Mouse (Mus musculus): Measurements from ENCODE around the gene Trpv2. TPM values are rescaled to one million over a fixed set of nuclear protein-coding genes. Genes with fewer than 3 reads are reported as not detected.

The Trpv2 gene
- total RNA-seq, 1 experiment from 2014 or later: 3.8 TPM

DNA sequence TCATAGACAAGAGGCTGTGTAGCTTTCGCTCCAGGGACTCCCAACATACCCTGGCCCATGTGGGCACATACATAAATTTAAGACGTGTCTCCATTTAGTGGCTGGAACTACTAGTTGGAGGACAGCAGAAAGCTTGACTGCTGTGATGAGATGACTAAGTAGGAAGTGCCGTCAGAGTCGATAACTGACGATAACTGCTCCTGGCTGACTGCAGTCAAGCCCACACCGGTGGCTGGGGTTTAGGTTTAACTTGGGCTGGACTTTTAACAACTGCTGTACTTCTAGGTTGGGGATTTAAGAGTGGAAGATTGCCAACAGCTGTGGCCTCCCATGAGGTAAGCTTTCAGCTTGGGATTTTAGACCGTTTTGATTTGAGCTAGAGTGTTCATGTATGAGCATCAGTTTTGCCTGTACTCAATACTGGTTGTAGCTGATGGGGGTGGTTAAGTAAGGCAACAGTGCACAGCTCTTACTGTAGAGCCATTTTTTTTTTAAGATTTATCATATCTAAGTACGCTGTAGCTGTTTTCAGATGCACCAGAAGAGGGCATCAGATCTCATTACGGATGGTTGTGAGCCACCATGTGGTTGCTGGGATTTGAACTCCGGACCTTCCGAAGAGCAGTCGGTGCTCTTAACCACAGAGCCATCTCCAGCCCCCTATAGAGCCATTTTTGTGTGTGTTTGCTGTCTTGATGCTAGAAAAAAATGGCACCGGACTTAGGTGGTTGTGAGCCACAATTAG is 29.2 kb downstream of the Trpv2 start:
- DNase-seq: peak; percentile 42

DNA sequence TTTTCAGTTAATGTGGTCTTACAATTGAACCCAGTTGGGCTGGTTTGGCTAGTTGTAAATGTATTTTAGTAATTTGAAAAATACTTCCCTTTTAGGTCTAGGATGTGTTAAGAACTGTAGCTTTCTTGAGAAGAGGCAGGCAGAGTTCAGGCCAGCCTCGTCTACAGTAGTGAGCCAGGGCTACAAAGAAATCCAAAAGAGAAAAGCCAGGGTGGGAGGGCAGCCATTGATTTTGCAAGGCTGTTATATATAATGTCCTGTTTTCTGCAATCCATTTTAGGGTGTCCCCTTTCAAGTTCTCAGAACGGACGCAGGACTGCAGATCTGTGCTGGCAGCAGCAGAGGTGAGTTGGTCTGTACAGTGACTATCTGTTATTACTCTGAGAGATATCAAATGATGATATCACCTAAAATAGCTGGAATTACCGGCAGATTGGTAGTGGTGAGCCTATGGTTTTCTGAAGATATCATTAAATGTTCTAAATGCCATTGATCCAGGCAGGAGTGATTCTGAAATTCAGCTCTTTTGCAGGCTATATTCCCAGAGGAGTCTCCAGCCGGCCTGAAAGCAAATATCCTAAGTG is 29.9 kb downstream of the Trpv2 start:
- DNase-seq: no peak

DNA sequence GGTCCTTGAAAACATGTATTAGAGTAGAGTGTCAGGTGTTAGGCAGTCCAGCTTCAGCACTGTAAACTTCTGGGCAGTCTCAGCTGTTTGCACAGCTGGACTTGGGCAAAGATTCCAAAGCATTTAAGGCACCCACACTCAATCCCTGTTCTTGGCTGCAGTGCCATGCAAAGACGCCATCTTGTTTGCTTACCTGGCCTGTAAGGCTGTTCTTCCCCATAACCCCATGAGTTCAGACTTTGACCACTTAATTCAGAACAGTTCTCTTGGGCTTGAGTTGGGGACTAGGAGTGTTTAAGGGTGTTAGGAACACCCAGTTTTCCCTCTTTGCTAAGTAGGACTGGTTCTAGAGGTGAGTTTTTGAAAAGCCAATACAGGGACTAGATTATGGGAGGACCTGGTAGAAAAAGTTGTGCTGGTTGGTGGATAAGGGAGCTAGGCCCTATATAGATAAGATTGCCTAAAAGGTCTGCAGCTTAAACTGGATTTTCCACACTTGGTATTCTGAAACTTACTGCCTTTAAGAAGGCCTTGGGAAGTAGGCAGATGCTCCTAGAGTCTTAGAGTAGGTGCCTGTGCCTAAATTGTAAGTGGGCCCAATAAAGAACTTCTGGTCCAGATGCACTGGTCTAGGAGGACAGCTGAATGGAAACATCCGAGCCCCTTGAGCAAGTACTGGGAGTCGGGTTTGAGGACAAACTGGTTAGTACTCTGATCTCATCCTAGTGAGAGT is 30.8 kb downstream of the Trpv2 start:
- no peak for DNase-seq

DNA sequence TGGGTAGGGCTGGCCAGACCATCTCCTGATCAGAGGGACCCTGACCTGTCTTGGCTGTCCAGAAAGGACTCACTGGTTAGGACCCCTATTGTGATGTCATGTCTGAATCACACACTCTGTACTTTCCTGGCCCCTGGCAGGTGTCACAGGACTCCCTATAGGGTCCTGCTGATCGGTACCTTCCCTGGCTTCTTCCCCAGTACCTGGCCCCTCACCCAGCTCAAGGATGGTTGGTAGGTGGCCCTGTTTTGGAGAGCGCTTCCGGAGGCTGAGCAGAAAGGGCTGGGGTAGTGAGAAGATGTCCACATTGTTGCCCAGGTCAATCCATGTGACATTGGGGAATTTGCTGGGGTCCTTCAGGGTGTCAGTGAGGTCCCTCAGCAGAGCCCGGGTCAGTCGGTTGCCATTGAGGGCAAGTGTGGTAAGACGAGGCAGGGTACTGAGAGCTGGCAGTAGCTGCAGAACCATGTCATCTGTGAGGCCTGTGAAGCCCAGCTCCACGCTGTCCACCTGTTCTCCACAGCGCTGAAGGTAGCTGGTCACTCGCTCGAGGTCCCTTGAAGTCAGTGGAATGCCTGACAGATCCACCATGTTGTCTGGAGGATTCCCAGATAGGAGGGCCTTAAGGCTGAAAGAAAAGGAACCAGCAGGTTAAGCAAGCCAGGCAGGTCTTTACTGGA is 31.5 kb downstream of the Trpv2 start:
- no peak for DNase-seq

DNA sequence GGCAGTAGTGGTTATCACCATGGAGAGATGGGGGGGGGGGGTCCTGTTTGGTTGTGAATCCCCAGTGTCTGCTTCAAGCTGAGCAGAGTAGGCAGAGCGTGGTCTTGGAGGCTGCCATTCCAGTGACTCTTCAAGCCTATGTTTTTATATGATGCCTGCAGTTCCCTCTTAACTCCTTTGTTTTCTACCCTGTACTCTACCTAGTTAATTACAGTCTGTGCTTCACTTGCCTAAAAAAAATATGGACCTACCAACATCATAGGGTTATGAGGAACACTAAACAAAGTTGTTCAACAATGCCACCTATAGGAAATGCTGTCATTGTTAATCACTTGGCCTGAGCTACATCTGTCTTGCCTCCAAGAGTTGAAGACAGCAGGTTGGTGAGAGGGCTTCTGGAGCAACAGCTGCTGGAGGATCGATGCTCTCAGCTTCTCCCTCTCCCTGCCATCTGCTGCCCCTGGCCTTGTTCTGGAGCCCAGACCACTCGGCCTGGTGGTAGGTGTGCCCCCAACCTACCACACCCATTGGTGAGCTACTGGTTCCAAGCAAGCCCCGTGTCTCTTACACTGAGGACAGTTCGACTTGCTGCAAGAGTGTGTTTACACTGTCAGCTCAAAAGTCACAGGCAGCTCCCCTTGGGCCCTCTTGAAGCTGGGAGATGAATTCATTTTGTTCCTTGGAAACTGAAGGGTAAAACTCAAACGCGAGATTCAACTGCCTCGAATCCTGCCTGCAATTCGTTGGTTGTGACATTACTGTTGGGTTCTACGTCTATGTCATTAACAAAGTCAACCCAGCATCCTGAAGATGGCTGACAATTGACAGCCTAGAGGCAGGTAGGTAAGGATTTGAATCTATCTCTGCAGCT is 32.2 kb downstream of the Trpv2 start:
- DNase-seq: no peak

DNA sequence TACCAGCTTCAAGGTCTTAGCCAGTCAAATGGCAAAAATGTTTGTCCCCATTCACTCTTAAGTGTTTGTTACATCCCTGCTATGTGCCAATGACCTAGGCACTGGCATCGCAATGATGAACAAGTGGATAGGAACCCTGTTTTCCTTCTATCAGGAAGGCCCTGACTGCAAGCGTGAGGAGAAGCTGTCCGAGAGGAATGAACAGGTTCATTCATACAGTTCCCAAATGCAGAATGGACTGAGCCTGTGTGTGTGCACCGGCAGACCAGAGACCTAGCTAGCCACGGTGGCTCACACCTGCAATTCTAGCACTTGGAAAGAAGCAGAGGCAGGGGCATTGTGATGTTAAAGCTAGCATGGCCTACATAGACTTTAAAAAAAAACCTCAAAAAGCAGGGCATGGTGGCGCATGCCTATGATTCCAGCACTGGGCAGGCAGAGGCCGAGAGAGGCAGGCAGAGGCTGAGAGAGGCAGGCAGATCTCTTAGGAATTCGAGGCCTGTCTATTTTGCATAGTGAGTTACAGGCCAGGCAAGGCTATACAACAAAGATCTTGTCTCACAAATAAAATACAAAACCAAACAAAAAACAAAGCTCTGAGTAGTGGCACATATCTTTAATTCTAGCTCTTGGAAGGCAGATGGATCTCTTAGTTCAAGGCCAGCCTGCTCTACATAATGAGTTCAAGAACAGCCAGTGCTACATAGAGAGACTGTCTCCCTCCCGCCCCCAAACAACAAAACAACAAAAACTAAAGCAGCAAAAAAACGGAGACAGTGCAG is 33.1 kb downstream of the Trpv2 start:
- DNase-seq: no peak

DNA sequence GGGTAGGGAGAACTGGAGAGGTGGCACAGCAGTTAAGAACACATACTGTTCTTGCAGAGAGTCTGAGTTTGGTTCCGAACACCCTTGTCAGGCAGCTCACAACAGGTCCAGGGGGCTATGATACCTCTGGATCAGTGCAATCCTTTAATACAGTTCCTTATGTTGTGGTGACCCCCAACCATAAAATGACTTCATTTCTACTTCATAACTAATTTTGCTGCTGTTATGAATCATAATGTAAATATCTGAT is 33.6 kb downstream of the Trpv2 start:
- DNase-seq: no peak

DNA sequence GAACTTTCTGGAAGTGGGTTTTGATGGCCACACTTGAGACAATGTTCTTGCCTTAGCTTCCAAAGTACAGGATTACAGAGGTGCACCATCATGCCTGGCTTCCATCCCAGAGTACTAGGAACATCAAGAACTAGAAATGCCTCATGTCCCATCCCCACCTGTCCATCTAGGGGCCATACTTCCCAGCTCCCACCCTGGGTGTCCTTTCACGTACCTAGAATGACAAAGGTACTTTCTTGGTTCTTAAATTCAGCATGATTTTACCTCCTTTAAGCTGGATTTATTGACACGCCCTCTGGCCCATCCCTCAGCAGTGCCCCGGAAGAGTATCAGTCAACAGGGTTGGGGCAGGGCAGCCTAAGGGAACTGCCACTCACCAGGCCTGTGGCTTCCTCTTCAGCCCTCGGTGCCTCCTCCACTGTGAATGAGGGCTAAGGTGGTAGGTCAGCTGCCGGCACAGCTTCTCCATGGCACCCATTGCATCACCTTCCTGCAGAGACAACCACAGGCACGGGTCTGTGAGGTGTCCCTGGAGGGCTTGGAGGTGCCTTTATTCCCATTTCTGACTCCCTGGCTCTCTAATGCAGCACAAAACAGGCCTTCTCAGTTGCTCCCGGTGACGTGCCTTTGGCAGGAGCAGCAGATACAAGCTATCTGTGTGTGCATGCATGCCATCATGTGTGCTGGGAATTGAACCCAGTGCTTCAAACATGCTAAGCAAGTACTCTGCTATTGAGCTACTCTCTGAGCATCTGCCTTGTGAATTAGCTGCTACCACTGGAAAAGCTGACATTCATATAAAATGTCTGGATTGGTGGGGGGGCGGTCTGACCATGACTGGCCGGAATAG is 34.8 kb downstream of the Trpv2 start:
- no peak for DNase-seq

DNA sequence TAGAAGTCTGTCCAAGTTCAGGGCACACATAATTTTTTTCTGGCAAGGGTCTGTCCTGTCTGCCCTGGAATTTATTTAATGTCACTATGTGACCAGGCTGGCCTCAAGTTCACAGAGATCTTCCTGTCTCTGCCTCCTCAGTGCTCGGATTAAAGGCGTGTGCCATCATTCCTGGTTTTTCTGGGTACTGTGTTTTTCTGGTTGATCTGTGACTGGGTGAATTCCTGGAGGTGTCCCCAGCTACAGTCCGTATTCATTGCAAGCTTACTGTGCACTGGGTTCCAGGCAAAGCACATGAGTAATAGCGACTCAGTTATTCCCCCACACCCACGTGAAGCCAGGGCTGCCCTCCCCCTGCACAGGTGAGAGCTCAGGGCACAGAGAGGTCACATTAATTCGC is 36.0 kb downstream of the Trpv2 start:
- no peak for DNase-seq

DNA sequence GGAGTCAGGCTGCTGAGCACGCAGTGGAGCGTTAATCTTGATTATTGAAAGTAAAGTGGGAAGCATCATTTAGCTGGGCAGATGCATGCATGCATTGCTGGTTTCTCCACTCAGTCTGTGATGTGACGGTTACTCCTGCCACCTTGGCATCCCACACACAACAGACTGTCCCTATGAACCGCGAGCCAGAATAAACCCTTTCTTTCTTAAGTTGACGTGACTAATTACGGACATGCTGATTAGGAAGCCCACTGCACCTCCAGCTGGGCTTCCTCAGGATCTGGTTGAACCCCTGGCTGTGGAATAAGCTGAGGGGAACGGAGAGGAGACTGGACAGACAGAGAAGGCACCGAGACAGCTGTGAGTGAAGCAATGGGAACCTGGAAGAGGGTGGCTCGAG is 38.3 kb downstream of the Trpv2 start:
- no peak for DNase-seq

DNA sequence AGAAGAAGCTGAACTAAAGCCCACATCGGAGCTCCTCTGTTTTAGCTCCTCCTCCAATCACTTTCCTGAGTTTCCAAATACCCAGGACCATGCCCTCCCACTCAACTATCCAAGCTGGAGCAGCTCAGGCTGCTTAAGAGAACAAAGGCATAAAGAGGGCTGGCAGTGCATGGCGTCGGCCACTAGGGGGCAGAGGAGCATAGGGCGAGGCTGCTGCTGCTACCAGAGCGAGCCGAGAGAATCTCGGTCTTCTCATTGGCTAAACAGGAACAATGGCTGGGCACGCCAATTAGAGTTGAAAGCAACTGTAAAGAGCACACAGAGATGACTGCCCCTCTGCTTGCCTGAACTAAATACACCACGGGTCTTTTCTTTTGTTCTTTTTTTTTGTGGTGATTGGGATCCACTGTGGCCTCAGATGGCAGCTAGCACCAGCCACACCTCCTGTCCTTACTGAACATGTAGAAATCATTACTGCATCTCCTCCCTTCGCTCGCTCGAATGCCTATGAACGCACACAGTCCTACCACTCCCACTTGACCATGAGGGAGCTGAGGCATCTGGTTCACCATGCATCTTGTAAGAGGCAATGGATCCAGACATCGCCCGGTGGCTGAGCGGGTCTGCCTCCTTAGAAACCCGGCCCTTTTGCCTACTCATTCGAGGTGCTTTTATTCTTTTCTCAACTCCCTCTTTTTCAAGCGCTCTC is 39.5 kb downstream of the Trpv2 start:
- peak; percentile 95 for DNase-seq

DNA sequence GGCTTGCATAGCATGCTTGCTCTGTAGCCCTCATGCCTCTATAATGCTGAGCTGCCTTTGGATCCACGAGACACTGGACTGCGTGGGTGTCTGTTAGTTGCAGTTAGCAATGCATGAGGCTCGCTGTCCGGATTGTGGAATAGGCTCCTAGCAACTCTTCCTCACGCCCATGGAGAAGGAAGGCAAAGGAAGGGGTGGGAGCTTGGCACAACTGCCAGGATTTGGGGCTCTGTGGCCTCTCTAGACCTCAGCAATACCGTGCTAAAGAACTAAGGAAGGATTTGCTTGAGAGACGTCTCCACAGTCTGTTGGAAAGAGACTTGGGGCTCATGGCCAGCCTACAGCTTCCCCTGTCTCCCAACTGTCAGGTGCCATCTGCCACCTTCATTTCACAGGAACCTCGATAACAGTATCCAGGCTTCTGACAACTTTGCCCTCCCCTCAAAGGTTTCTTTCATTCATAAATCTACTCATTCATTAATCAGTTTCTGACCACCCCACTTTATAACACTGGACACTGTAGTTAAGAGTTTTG is 40.7 kb downstream of the Trpv2 start:
- DNase-seq: no peak

DNA sequence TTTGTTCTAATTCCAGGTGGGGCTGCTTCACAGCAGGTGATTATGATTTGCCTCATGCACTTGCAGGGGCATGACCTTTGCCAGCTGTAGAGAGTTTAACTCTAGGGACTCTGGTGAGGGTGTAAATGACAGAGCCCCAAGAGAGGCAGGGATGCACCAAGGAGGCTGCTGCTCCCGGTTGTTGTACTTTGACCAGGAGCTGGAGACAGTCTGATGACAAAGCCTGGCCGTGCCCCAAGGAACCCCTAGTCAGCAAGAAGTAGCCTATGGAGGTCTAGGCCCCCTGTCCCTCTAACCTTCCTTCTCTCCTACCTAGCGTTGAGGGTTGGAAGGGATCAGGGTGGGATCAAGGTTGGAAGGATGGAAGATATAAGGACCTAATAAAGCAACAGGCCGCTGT is 41.2 kb downstream of the Trpv2 start:
- DNase-seq: no peak

DNA sequence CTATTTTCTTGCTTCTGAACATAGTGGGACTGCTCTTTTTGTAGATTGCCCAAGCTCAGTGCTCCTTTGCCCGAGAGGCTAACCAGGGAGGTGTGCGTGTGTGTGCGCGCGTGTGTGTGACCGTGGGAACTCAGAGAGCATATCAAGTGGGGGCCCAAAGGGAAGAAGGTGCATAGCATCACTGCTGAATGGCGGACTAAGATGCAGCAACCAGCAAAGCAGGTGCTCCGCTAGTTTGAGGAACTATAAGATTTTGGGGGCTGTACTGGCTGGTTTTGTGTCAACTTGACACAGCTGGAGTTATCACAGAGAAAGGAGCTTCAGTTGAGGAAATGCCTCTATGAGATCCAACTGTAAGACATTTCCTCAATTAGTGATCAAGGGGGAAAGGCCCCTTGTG is 46.8 kb downstream of the Trpv2 start:
- DNase-seq: no peak

DNA sequence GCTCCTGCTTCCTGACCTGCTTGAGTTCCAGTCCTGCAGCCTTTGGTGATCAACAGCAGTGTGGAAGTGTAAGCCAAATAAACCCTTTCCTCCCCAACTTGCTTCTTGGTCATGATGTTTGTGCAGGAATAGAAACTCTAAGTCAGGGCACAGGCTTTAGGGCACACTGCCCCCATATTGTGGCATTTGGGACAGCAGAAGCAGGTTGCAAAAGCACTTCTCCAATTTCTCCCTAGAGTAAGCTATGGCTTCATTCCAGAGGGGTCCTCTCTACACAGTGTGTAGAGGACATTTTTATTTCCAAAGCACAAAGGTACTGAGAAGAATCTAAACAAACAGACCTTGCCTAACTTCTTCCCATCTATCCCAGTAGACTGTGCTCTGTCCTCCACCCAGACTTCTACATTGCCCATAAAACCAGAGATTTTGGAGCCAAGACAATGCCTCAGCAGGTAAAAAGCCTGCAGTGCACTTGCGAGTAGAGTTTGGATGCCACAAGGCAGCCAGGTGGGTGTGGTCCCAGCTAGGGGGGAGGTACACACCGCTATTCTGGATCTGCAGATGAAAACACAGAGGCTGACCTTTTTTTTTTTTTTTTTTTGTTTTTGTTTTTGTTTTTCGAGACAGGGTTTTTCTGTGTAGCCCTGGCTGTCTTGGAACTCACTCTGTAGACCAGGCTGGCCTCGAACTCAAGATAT is 47.4 kb downstream of the Trpv2 start:
- DNase-seq: no peak

DNA sequence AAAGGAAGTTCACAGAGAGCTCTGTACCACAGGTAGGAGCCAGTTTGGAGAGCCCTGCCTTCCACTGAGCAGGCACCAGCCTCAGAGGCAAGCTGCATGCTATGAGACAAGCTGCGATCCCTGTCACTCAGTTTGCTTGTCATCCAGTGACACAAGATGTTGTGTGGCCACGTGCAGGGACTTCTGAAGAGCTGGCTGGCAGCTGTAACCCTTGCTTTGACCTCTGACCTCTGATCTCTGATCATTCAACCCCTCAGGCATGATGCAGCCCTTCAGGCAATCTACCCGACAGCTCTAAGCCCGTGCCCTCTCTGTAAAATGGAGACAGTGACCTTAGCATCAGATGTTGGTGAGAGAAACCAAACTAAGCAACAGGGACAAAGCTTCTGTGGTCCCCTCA is 48.6 kb downstream of the Trpv2 start:
- no peak for DNase-seq

DNA sequence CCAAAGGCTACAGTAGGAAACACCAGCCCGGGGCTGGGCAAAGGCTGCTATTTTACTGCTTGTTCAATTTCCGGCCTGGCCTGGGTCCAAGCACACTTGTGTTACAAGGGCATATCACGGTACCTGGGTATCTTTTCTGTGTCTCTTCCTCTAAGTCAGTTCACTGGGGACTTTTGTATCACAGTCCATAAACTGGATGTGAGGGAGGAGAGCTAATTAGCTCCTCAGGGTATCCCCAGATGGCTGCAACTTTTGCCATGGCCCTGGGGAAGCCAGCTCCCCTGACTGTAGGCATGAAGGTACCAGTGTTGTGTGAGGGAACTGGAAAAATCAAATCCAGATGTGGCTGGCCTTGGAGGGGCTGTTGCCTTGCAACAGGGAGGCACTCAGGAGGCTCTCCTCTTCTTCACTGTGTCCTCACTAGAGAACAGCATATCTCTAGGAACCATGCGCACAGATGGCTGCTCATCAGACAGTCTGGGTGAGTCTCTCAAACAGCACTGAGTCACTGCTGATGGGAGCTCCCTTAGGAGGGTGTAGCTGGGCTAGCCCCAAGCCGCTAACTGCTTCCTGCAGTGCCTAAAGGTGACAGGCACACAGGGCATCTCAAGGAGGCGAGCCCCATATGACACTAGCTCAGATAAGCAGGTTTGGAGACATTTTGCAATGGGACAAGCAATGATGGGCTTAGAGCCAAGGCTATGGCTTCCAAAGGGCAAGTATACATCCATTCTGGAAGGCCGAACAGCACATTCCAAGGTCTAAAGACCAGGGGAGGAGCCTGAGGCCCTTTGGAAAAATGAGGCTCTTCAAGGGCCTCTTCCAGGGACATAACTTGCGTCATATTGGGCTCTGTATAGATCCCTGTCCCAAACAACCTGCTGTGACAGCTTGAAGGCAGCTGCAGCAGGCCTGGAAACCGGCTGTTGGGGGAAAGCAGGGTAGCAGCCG is 50.3 kb downstream of the Trpv2 start:
- peak; percentile 66 for DNase-seq

Measured in adrenal gland, postnatal 14 days (tissue).